In genomic region chr14:121666641-121667274, GRCm38 (mm10) we compare ENCODE assay signal across 18 mouse cellular contexts.
DNase-seq lines count a peak whose midpoint lies in the region; ATAC-seq and TF ChIP-seq lines count a peak whose summit lies in the region.
"Had no signal": no experiment of that assay in that cellular context is flagged by ENCODE, and none has a peak within 500 bp of the region (broad histone marks: within the 10 kb centered on the region; RNA-seq: fewer than 3 reads in every experiment).

No protein-coding gene starts in this region.

- no peak overlapping the region for H3K4me3 ChIP-seq in intestine, embryonic 14.5 days (ENCODE audit: low read depth, low read length)
- H3K4me3 ChIP-seq in intestine, postnatal 0 days (ENCODE audit: low read depth, low read length), result no peak overlapping the region
- no peak overlapping the region for H3K4me3 ChIP-seq in lung, embryonic 16.5 days (ENCODE audit: low read length)
- H3K4me3 ChIP-seq in intestine, embryonic 15.5 days (replicated peaks), result no peak overlapping the region
- H3K4me3 ChIP-seq in stomach, embryonic 16.5 days (replicated peaks; ENCODE audit: low read length), result no peak overlapping the region
- no peak overlapping the region for H3K4me3 ChIP-seq in liver, postnatal 0 days (ENCODE audit: low read depth, low read length)
- H3K4me3 ChIP-seq: gastrocnemius, adult 2 months; heart, embryonic 13.5 days; hindbrain, embryonic 15.5 days had no signal

- peaks cover 3% of the 10 kb centered on the region; the same call in 1 of the 2 replicates for H3K36me3 ChIP-seq in intestine, embryonic 14.5 days (ENCODE audit: control insufficient read depth, insufficient read depth, low read length)
- no peaks in the 10 kb centered on the region; the same call in 1 of the 2 replicates for H3K36me3 ChIP-seq in intestine, postnatal 0 days (ENCODE audit: control insufficient read depth, insufficient read depth)
- no peaks in the 10 kb centered on the region for H3K36me3 ChIP-seq in lung, embryonic 16.5 days (ENCODE audit: control insufficient read depth, insufficient read depth, low read length)
- H3K36me3 ChIP-seq in intestine, embryonic 15.5 days, result 0 out of 2 replicates have a peak, but pooled peaks cover 6% of the 10 kb centered on the region
- H3K36me3 ChIP-seq in stomach, embryonic 16.5 days (ENCODE audit: control insufficient read depth, insufficient read depth, low read length), result no peaks in the 10 kb centered on the region
- no peaks in the 10 kb centered on the region for H3K36me3 ChIP-seq in liver, postnatal 0 days (replicated peaks; ENCODE audit: insufficient read depth, low read length)
- H3K36me3 ChIP-seq: hindbrain, embryonic 15.5 days had no signal

- WGBS in intestine, embryonic 14.5 days, result 35% methylated on average over 3 of the region's 3 CpGs
- WGBS in intestine, postnatal 0 days, result 47% methylated on average over 3 of the region's 3 CpGs
- 26% methylated on average over 3 of the region's 3 CpGs for WGBS in lung, embryonic 16.5 days
- WGBS in intestine, embryonic 15.5 days, result 33% methylated on average over 3 of the region's 3 CpGs
- WGBS in stomach, embryonic 16.5 days, result 37% methylated on average over 3 of the region's 3 CpGs
- 62% methylated on average over 3 of the region's 3 CpGs for WGBS in liver, postnatal 0 days (ENCODE audit: insufficient replicate concordance)

- H3K9me3 ChIP-seq in intestine, embryonic 14.5 days (ENCODE audit: control insufficient read depth, low read length), result no peaks in the 10 kb centered on the region
- no peaks in the 10 kb centered on the region for H3K9me3 ChIP-seq in intestine, postnatal 0 days (ENCODE audit: control insufficient read depth)
- H3K9me3 ChIP-seq in lung, embryonic 16.5 days (ENCODE audit: control insufficient read depth, low read length), result peaks cover 4% of the 10 kb centered on the region; the same call in 1 of the 2 replicates
- H3K9me3 ChIP-seq in intestine, embryonic 15.5 days, result no peaks in the 10 kb centered on the region
- H3K9me3 ChIP-seq in stomach, embryonic 16.5 days (replicated peaks; ENCODE audit: control insufficient read depth, low read length), result 0 out of 2 replicates have a peak, but pooled peaks cover 4% of the 10 kb centered on the region
- H3K9me3 ChIP-seq in liver, postnatal 0 days (ENCODE audit: low read length), result no peaks in the 10 kb centered on the region
- H3K9me3 ChIP-seq: heart, embryonic 13.5 days; hindbrain, embryonic 15.5 days had no signal

- ATAC-seq in intestine, embryonic 14.5 days (replicated peaks; ENCODE audit: low FRiP score, low TSS enrichment, low read depth), result peak; percentile 71
- no peak for ATAC-seq in intestine, postnatal 0 days
- peak; percentile 85 for ATAC-seq in lung, embryonic 16.5 days (ENCODE audit: low read depth)
- ATAC-seq in intestine, embryonic 15.5 days, result peak; percentile 65
- peak; percentile 72 for ATAC-seq in stomach, embryonic 16.5 days (ENCODE audit: insufficient read depth, low FRiP score)
- no peak for ATAC-seq in liver, postnatal 0 days
- ATAC-seq: forebrain, embryonic 14.5 days had no signal

- no peak for TF ChIP-seq CTCF in intestine, postnatal 0 days (IDR thresholded peaks at IDR 0.05; ENCODE audit: low read depth)
- TF ChIP-seq CTCF in liver, postnatal 0 days (IDR thresholded peaks at IDR 0.05; ENCODE audit: low read depth), result no peak

- DNase-seq in intestine, embryonic 14.5 days (ENCODE audit: low spot score), result no peak
- no peak for DNase-seq in lung, postnatal 25 days (ENCODE audit: low spot score)
- no peak for DNase-seq in liver, postnatal 0 days
- DNase-seq in urinary bladder, postnatal 14 days (ENCODE audit: low spot score), result no peak
- DNase-seq: adrenal gland, adult 2 months; adrenal gland, postnatal 25 days; cerebellum, adult 18-20 months; cerebellum, adult 9-11 months; gastrocnemius, adult 2 months; gastrocnemius, postnatal 25 days; heart, postnatal 36 days had no signal

- no peak overlapping the region for H3K4me2 ChIP-seq in intestine, embryonic 14.5 days (ENCODE audit: low read length)
- H3K4me2 ChIP-seq in intestine, postnatal 0 days (replicated peaks; ENCODE audit: low read depth), result no peak overlapping the region
- H3K4me2 ChIP-seq in lung, embryonic 16.5 days (ENCODE audit: low read depth, low read length), result no peak overlapping the region
- no peak overlapping the region for H3K4me2 ChIP-seq in intestine, embryonic 15.5 days (replicated peaks)
- no peak overlapping the region for H3K4me2 ChIP-seq in stomach, embryonic 16.5 days (ENCODE audit: low read depth, low read length)
- no peak overlapping the region for H3K4me2 ChIP-seq in liver, postnatal 0 days (ENCODE audit: low read depth, low read length)
- H3K4me2 ChIP-seq: heart, embryonic 13.5 days; hindbrain, embryonic 15.5 days had no signal

- no peak for TF ChIP-seq EP300 in liver, postnatal 0 days (IDR thresholded peaks at IDR 0.05; ENCODE audit: low read depth)

- H3K4me1 ChIP-seq in intestine, embryonic 14.5 days (replicated peaks; ENCODE audit: control insufficient read depth, insufficient read depth, low read length), result 0 out of 2 replicates have a peak, but pooled peaks cover 4% of the 10 kb centered on the region
- no peaks in the 10 kb centered on the region; the same call in 1 of the 2 replicates for H3K4me1 ChIP-seq in intestine, postnatal 0 days (replicated peaks; ENCODE audit: control insufficient read depth, insufficient read depth, low read length)
- H3K4me1 ChIP-seq in lung, embryonic 16.5 days (replicated peaks; ENCODE audit: control insufficient read depth, insufficient read depth, low read length), result no peaks in the 10 kb centered on the region
- H3K4me1 ChIP-seq in intestine, embryonic 15.5 days (replicated peaks), result no peaks in the 10 kb centered on the region
- no peaks in the 10 kb centered on the region for H3K4me1 ChIP-seq in stomach, embryonic 16.5 days (ENCODE audit: control insufficient read depth, insufficient read depth, low read length)
- no peaks in the 10 kb centered on the region for H3K4me1 ChIP-seq in liver, postnatal 0 days (ENCODE audit: insufficient read depth)
- H3K4me1 ChIP-seq: heart, embryonic 13.5 days; hindbrain, embryonic 15.5 days had no signal

- peak overlapping the region; percentile 54; the same call in 1 of the 2 replicates for H3K27ac ChIP-seq in intestine, embryonic 14.5 days (ENCODE audit: low read depth)
- H3K27ac ChIP-seq in intestine, postnatal 0 days (ENCODE audit: low read depth, low read length), result no peak overlapping the region
- no peak overlapping the region for H3K27ac ChIP-seq in lung, embryonic 16.5 days (ENCODE audit: low read length)
- no peak overlapping the region for H3K27ac ChIP-seq in intestine, embryonic 15.5 days
- peak overlapping the region; percentile 56; the same call in 1 of the 2 replicates for H3K27ac ChIP-seq in stomach, embryonic 16.5 days (ENCODE audit: low read length)
- H3K27ac ChIP-seq in liver, postnatal 0 days (ENCODE audit: low read depth), result no peak overlapping the region
- H3K27ac ChIP-seq: gastrocnemius, adult 2 months; heart, embryonic 13.5 days; hindbrain, embryonic 15.5 days had no signal

- H3K27me3 ChIP-seq in intestine, embryonic 14.5 days (replicated peaks; ENCODE audit: control insufficient read depth, insufficient read depth, low read length), result no peaks in the 10 kb centered on the region
- no peaks in the 10 kb centered on the region for H3K27me3 ChIP-seq in intestine, postnatal 0 days (replicated peaks; ENCODE audit: control insufficient read depth, insufficient read depth, low read length)
- H3K27me3 ChIP-seq in lung, embryonic 16.5 days (ENCODE audit: control insufficient read depth, insufficient read depth, low read depth, low read length), result no peaks in the 10 kb centered on the region
- H3K27me3 ChIP-seq in intestine, embryonic 15.5 days (replicated peaks), result no peaks in the 10 kb centered on the region
- H3K27me3 ChIP-seq in stomach, embryonic 16.5 days (ENCODE audit: control insufficient read depth, insufficient read depth, low read length), result no peaks in the 10 kb centered on the region
- no peaks in the 10 kb centered on the region for H3K27me3 ChIP-seq in liver, postnatal 0 days (ENCODE audit: insufficient read depth, low read length)
- H3K27me3 ChIP-seq: heart, embryonic 13.5 days; hindbrain, embryonic 15.5 days had no signal

- no peak overlapping the region for H3K9ac ChIP-seq in intestine, embryonic 14.5 days (ENCODE audit: low read length)
- H3K9ac ChIP-seq in intestine, postnatal 0 days (ENCODE audit: low read depth, low read length), result no peak overlapping the region
- no peak overlapping the region for H3K9ac ChIP-seq in lung, embryonic 16.5 days (ENCODE audit: low read length)
- H3K9ac ChIP-seq in intestine, embryonic 15.5 days, result no peak overlapping the region
- H3K9ac ChIP-seq in stomach, embryonic 16.5 days (ENCODE audit: low read length), result no peak overlapping the region
- H3K9ac ChIP-seq in liver, postnatal 0 days (replicated peaks), result no peak overlapping the region
- H3K9ac ChIP-seq: heart, embryonic 13.5 days; hindbrain, embryonic 15.5 days had no signal

Comparison
In these comparisons a context has a peak if more than half of its experiments do, and no peak if none do; other contexts are left out.
1. ATAC-seq: peak in intestine, embryonic 14.5 days (single experiment), lung, embryonic 16.5 days (single experiment), intestine, embryonic 15.5 days (single experiment) and stomach, embryonic 16.5 days (single experiment); none in intestine, postnatal 0 days (single experiment) and liver, postnatal 0 days (single experiment).
2. H3K27ac ChIP-seq: peak in intestine, embryonic 14.5 days (single experiment) and stomach, embryonic 16.5 days (single experiment); none in intestine, postnatal 0 days (single experiment), lung, embryonic 16.5 days (single experiment), intestine, embryonic 15.5 days (single experiment) and liver, postnatal 0 days (single experiment).